Mouse (Mus musculus) yolk sac, embryonic 10.5 days (tissue): Measurements from ENCODE around the gene Clpb.
A peak's percentile ranks its signal among the peaks of the same experiment; 100 is the strongest.

Experiments used
- DNase-seq: peaks from one replicate; pipeline ENCODE4 v3.0.0-alpha.2; 2017; ENCODE audit warnings: low spot score

Clpb gene

GRCm38 (mm10) chr7:101676033-101676761 is 12.8 kb downstream of the Clpb start:
- DNase-seq: no peak

DNA sequence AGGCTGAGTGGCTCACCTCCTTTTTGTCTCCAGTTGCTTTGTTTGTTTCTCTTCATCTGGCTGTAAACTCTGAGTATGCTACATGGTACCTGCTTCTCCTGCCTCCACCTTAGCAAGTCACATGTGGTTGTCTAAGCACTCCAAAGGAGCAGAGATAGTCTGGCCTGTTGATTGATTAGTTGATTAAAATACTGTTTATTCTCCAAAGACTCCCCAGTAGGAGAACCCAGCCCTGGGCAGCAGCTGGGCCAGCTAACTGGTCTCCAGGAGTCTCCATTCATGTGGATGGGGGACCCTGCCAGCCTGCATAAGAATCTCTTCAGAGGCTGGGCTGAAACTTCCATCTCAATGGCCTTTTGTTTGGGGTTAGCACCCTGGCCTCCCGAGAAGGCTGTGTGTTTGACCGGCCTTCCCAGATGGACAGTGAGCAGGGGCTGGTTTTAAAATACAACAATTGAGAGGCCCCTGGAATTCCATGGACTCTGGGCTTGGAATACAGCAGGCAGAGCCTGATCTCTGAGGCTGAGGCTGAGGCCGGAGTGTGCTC is 13.4 kb downstream of the Clpb start:
- no peak for DNase-seq

DNA sequence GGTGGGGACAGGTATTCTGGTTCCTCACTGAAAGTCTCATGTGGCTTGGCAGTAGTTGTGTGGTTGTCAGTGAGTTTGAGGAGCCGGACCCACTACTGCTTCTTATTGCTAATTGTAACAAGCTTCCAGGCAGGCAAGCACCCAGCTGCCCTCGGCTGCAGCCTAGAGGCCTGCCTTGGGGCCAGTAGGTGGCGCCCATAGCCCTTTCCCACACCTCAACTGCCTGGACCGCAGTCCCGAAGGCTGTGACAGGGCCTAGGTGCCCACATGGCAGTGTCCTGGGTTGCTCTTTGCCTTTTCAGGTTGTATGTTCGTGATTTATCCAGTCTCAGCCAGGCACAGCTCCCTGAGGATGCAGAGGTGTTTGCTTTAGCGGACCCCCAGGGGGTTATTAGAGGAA is 16.2 kb downstream of the Clpb start:
- peak; percentile 42 for DNase-seq

GRCm38 (mm10) chr7:101680961-101681360 is 17.5 kb downstream of the Clpb start:
- no peak for DNase-seq

DNA sequence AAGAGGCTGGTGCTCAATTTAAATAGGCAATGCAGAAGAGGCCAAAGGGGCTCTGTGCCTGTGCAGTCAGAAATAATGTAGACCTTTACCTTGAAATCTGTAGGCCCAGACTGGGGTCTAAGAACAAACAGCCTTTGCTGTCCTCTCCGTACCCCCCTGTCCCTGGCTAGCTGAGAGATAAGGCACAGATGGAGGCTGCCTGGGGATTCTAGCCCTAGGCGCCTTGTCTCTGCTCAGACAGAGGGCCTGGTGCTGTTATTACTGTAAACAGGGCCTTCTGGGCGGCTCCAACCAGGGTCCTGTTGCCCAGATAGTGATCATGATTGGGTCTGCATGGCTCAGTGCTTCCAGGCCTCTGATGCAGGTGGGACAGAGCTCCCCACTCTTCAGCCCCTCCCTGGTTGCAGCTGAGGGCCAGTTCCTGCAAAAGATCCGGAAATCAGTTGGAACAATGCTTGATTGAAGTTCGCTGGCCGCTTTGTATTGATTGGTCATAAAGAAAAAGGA is 18.2 kb downstream of the Clpb start:
- DNase-seq: no peak

- DNase-seq: no peak
Observed at GRCm38 (mm10) chr7:101682886-101683285, 19.5 kb downstream of the Clpb start.

DNA sequence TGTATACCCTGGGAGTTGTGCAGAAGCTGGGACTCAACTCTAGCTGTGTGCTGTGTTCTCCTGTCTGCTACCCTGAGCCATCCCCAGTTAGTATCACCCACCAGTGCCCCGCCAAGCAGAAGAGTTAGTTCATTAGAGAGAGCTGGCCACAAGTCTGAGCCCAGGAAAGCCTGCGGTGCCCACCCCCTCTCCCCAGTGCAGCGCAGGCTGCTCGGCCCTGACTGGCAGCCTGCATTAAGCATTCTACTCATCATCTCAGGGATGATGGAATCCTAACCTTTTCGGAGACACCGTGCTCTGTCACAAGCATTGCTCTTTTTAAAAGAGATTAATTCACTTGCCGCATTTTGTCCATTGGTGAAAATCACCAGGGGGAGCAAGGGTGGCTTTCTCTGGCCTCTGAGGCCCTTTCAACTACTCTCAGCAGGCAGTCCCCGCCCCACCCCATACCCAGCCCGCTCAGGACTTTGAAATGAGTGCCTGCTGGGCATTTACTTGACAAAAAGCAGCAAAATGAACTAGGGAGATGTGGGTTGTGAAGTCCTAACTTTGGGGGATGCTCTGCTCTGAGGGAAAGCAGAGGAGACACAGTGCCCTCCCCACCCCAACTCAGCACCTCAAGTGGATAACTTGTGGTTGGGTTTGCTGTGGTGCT is 20.7 kb downstream of the Clpb start:
- DNase-seq: no peak

- DNase-seq: no peak
Observed at GRCm38 (mm10) chr7:101684671-101685070, 21.2 kb downstream of the Clpb start.

DNA sequence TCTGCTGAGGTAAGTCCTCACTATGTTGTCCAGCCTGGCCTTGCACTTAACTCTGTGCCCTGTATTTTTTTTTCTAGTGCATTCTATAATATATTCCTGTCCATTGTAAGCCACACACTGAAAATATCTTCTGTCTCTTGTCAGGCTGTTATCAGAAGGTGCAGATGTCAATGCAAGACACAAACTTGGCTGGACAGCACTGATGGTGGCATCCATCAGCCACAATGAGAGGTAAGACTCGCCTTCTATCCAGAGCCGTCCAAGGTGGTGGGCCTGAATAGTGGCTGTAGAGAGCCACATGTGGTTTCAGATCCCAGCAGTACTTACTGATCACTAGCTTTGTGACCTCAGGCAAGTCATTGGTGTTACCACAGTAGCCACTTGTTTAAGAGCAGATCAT is 23.7 kb downstream of the Clpb start:
- no peak for DNase-seq

DNA sequence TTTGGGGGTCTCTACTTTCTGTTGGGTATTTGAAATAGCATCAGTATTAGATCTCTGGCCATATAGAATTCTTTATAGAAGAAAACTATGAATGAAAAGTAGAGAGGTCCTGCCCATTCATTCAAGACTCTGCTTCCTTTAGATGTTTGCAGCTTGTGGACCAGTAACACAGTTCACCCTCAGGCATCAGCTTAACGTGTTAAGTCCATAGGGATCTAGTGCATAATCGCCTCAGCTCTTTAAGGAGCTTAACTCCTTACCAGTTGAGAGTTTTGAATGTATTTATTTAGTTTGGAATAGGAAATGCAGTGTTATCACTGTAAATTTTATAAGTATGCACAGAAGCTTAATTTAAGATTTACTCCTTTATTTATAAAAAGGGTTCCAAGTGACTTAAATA is 27.0 kb downstream of the Clpb start:
- no peak for DNase-seq

GRCm38 (mm10) chr7:101691863-101692262 is 28.4 kb downstream of the Clpb start:
- no peak for DNase-seq

- DNase-seq: no peak
Observed at GRCm38 (mm10) chr7:101692446-101692845, 29.0 kb downstream of the Clpb start.

DNA sequence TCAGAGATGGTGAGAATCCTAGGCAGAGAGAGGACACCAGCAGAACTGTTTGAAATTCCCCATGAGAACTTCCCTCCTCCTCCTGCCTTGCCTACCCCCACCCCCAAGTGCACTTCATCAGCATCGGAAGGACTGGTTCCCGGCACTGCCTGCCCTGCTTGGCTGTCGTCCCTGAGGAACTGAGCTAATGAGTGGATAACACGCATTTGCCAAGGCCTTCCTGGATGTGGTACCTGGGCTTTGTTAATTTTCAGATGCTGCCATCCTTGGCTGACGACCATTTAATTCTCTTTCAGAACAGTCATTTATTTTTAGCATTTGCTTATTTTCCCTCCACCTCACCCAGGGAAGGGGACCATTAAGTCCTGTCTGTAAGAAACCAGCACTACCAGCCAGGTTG is 32.0 kb downstream of the Clpb start:
- no peak for DNase-seq

DNA sequence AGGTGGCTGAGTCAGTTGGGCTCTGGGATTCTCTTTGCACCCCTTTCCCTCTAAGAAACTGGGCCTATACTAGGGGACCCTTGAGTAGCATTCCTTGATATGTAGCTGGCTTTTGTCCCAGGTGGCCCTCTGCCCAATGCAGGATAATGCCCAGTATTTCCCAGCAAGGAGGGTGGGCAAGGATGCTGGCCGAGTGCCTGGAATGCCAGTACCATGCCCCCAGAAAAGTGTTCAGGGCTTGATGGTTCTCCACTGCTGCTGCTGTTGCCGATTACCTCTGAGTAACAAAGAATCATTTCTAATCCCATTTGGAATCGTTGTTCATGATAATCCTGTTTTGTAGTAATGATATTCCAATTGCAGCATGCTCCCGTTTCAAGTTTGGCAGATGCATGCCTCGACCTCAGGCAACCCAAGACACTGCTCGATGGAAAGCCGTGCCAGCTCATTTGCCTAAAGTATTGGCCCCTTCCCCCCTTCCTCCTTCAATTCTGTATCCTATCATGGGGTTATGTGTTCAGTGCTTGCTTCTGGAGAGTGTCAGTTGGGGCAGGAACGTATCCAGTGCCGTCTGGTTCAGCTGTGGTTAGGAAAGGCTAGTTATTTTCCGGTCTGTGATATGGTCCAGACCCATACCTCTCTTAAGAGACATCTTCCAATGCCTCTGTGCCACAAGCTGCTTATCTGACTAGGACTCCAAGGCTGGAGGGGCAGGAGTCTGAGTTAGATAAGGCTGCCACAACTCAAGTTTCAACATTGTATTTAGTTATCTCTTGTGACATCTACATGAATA is 33.7 kb downstream of the Clpb start:
- DNase-seq: no peak

DNA sequence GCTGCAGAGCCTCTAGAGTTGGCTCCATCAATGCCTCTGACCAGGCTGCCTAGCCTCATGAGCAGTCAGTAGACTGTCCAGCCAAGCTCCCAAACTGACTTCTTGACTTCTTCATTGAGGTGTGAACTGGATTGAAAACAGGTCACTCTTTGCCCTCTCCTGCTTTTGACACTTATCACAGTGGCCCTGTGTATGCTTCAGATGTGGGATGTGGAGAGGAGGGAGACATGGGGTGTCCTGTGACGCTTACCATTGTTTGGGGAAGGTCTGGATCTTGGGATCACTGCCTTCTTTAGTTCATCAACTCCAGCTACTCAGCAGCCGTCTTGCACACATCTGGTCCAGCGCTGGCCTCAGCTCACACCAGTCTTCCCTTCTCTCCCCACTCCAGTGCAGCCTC is 36.9 kb downstream of the Clpb start:
- no peak for DNase-seq

DNA sequence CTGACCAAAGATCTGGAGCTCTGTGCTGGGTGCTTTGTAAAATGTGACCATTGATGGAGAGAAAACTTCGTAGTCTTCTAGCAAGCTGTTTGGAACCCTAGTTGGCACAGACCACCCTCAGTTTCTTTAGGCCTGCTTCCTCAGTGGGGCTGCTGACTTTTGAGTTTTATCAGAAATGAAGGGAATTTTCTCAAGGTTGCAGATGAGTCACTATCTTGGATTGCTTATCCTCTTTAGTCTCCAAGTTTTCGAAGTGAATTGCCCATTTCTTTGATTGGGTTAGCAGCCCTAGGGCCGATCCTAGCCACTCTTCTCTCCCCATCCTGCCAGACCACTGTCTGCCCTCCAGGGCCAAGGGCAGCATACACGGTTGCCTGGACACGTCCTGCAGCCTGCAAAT is 39.3 kb downstream of the Clpb start:
- DNase-seq: no peak

- no peak for DNase-seq
Observed at GRCm38 (mm10) chr7:101709586-101709985, 46.2 kb downstream of the Clpb start.

DNA sequence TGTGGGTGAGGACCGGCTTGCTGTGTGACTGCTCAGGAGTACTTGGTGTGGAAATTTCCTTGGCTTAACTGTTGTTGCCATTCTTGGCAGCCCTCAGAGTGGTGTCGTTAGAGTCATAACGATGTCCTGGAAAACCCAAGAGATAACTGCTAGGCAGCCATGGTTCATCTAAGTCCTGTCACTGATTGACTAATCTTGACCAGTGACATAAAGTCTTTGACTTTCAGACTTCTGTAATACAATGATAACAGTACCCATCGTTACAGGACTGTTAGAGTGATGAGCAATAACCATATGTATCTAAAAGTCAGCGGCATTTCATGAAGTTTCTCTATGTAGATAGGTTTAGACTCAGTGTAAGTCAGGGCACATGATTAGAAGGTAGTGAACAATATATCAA is 46.8 kb downstream of the Clpb start:
- DNase-seq: no peak

GRCm38 (mm10) chr7:101713828-101714400 is 50.5 kb downstream of the Clpb start:
- DNase-seq: no peak

DNA sequence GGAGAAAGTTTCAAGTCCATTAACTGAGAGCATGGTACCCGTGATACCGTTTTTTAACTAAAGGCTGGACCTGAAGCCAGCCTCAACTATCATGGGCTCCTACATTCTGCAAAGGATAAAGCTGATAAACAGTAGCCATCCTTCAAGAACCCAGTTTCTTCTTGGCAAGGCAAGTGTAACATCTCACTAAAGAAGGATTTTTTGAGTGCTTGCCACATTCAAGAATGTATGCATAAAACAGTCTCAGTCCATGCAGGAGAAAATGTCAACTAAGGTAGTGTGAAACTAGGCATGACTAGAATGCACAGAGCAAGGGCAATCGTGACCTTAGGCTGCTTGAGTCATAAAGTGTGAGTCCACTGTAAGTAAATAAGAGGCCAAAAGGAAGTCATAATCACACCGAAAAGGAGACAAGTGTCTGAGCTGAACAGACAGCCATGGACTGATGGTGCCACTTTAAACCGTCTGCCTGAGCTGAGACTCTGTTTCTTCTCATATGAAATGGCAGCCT is 51.7 kb downstream of the Clpb start:
- no peak for DNase-seq

DNA sequence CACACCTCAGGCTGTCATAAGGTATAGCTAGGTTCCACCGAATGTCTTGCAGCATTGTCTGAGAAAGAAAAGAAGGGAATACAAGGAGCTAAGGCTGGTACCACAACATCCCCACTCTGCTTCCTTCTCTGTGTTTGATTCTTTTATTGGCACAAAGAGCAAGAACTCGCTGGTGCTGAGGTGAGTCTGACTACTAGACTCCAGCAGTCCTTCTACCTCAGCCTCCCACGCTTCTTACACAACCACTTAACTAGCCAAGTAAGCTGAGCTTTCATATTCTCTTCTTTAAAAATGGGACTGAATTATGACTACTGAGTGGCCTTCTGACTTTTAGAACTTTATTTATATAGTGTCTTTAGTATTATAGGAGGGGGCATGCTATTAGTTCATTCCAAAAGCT is 56.9 kb downstream of the Clpb start:
- DNase-seq: no peak

DNA sequence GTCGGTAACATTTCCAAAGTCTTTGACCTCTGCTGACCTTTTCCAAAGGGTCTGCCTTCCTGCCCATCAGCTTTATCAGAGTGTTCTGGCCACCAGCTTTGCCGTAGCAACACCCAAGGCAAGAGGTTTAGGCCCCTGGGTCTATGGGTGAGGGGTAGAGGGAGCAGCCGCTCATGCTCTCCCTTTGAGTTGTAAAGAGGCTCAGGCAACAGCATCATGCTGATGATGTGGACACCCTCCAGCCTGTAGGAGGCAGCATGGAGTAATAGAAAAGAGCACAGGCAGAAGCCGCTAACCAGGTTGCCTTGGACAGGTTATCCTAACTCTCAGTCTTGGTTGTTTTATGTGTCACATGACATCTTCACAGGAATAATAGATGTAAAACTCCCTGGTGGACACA is 61.6 kb downstream of the Clpb start:
- DNase-seq: no peak
